Mouse (Mus musculus): Measurements from ENCODE around the gene Mcu. TPM values are rescaled to one million over a fixed set of nuclear protein-coding genes. Genes with fewer than 3 reads are reported as not detected.

The Mcu gene
- polyA plus RNA-seq, 1 experiment from 2014 or later: 24.7 TPM

- Histone ChIP-seq H3K36me3 (ENCODE audit: control insufficient read depth, insufficient read depth, low read length) (no peaks in the 10 kb centered on the region), H3K27ac (ENCODE audit: low read depth, low read length) (no peak overlapping the region), H3K4me3 (ENCODE audit: low read depth, low read length) (no peak overlapping the region), H3K9me3 (ENCODE audit: control insufficient read depth, low read length) (no peaks in the 10 kb centered on the region), H3K27me3 (ENCODE audit: control insufficient read depth, insufficient read depth, low read length) (no peaks in the 10 kb centered on the region), H3K4me2 (replicated peaks; ENCODE audit: low read depth, low read length) (no peak overlapping the region), H3K9ac (ENCODE audit: low read depth, low read length) (no peak overlapping the region), H3K4me1 (replicated peaks; ENCODE audit: control insufficient read depth, insufficient read depth, low read length) (no peaks in the 10 kb centered on the region)
- DNase-seq (ENCODE audit: low spot score) (no peak), ATAC-seq (ENCODE audit: low FRiP score) (no peak)
- 92% methylated on average over 8 of the region's 8 CpGs for WGBS
Observed at GRCm38 (mm10) chr10:59494917-59495316, 121.6 kb downstream of the Mcu start.

GRCm38 (mm10) chr10:59494044-59494443 is 122.4 kb downstream of the Mcu start:
- DNase-seq (ENCODE audit: low spot score) (no peak), ATAC-seq (ENCODE audit: low FRiP score) (no peak)

GRCm38 (mm10) chr10:59490920-59491319 is 125.6 kb downstream of the Mcu start:
- H3K4me2 ChIP-seq (replicated peaks; ENCODE audit: low read depth, low read length): no peak overlapping the region
- no peak overlapping the region for H3K4me3 ChIP-seq (ENCODE audit: low read depth, low read length)
- ATAC-seq (ENCODE audit: low FRiP score) (no peak), DNase-seq (ENCODE audit: low spot score) (no peak)
- H3K27me3 ChIP-seq (ENCODE audit: control insufficient read depth, insufficient read depth, low read length): no peaks in the 10 kb centered on the region
- H3K36me3 ChIP-seq (ENCODE audit: control insufficient read depth, insufficient read depth, low read length): no peaks in the 10 kb centered on the region
- 85% methylated on average over 8 of the region's 8 CpGs for WGBS
- no peaks in the 10 kb centered on the region for H3K4me1 ChIP-seq (replicated peaks; ENCODE audit: control insufficient read depth, insufficient read depth, low read length)
- H3K9ac ChIP-seq (ENCODE audit: low read depth, low read length): no peak overlapping the region
- no peak overlapping the region for H3K27ac ChIP-seq (ENCODE audit: low read depth, low read length)
- H3K9me3 ChIP-seq (ENCODE audit: control insufficient read depth, low read length): no peaks in the 10 kb centered on the region

More at GRCm38 (mm10) chr10:59494044-59494443, 122.4 kb downstream of the Mcu start:
- WGBS: 79% methylated on average over 2 of the region's 2 CpGs
- Histone ChIP-seq H3K27me3 (ENCODE audit: control insufficient read depth, insufficient read depth, low read length) (no peaks in the 10 kb centered on the region), H3K36me3 (ENCODE audit: control insufficient read depth, insufficient read depth, low read length) (no peaks in the 10 kb centered on the region), H3K4me2 (replicated peaks; ENCODE audit: low read depth, low read length) (no peak overlapping the region), H3K27ac (ENCODE audit: low read depth, low read length) (no peak overlapping the region), H3K4me1 (replicated peaks; ENCODE audit: control insufficient read depth, insufficient read depth, low read length) (no peaks in the 10 kb centered on the region), H3K9ac (ENCODE audit: low read depth, low read length) (no peak overlapping the region), H3K4me3 (ENCODE audit: low read depth, low read length) (no peak overlapping the region), H3K9me3 (ENCODE audit: control insufficient read depth, low read length) (no peaks in the 10 kb centered on the region)

GRCm38 (mm10) chr10:59489411-59489810 is 127.1 kb downstream of the Mcu start:
- Histone ChIP-seq H3K9me3 (ENCODE audit: control insufficient read depth, low read length) (no peaks in the 10 kb centered on the region), H3K9ac (ENCODE audit: low read depth, low read length) (no peak overlapping the region), H3K36me3 (ENCODE audit: control insufficient read depth, insufficient read depth, low read length) (no peaks in the 10 kb centered on the region), H3K4me2 (replicated peaks; ENCODE audit: low read depth, low read length) (no peak overlapping the region), H3K4me3 (ENCODE audit: low read depth, low read length) (no peak overlapping the region), H3K27me3 (ENCODE audit: control insufficient read depth, insufficient read depth, low read length) (no peaks in the 10 kb centered on the region), H3K4me1 (replicated peaks; ENCODE audit: control insufficient read depth, insufficient read depth, low read length) (no peaks in the 10 kb centered on the region), H3K27ac (ENCODE audit: low read depth, low read length) (no peak overlapping the region)
- DNase-seq (ENCODE audit: low spot score): no peak
- ATAC-seq (ENCODE audit: low FRiP score): no peak
- 96% methylated on average over 1 of the region's 1 CpGs for WGBS

- no peak overlapping the region for H3K27ac ChIP-seq (ENCODE audit: low read depth, low read length)
- no peaks in the 10 kb centered on the region for H3K9me3 ChIP-seq (ENCODE audit: control insufficient read depth, low read length)
- no peak for ATAC-seq (ENCODE audit: low FRiP score)
- no peaks in the 10 kb centered on the region for H3K4me1 ChIP-seq (replicated peaks; ENCODE audit: control insufficient read depth, insufficient read depth, low read length)
- H3K9ac ChIP-seq (ENCODE audit: low read depth, low read length): no peak overlapping the region
- H3K27me3 ChIP-seq (ENCODE audit: control insufficient read depth, insufficient read depth, low read length): no peaks in the 10 kb centered on the region
- DNase-seq (ENCODE audit: low spot score): no peak
- H3K4me2 ChIP-seq (replicated peaks; ENCODE audit: low read depth, low read length): no peak overlapping the region
- H3K36me3 ChIP-seq (ENCODE audit: control insufficient read depth, insufficient read depth, low read length): no peaks in the 10 kb centered on the region
- 87% methylated on average over 2 of the region's 2 CpGs for WGBS
- no peak overlapping the region for H3K4me3 ChIP-seq (ENCODE audit: low read depth, low read length)
Observed at GRCm38 (mm10) chr10:59487351-59487750, 129.1 kb downstream of the Mcu start.

GRCm38 (mm10) chr10:59484318-59484717 is 132.2 kb downstream of the Mcu start:
- no peaks in the 10 kb centered on the region for H3K4me1 ChIP-seq (replicated peaks; ENCODE audit: control insufficient read depth, insufficient read depth, low read length)
- H3K27ac ChIP-seq (ENCODE audit: low read depth, low read length): no peak overlapping the region
- H3K4me2 ChIP-seq (replicated peaks; ENCODE audit: low read depth, low read length): no peak overlapping the region
- no peak overlapping the region for H3K9ac ChIP-seq (ENCODE audit: low read depth, low read length)
- WGBS: 86% methylated on average over 6 of the region's 6 CpGs
- no peaks in the 10 kb centered on the region for H3K36me3 ChIP-seq (ENCODE audit: control insufficient read depth, insufficient read depth, low read length)
- H3K27me3 ChIP-seq (ENCODE audit: control insufficient read depth, insufficient read depth, low read length): no peaks in the 10 kb centered on the region
- H3K9me3 ChIP-seq (ENCODE audit: control insufficient read depth, low read length): no peaks in the 10 kb centered on the region
- H3K4me3 ChIP-seq (ENCODE audit: low read depth, low read length): no peak overlapping the region
- DNase-seq (ENCODE audit: low spot score): no peak
- no peak for ATAC-seq (ENCODE audit: low FRiP score)

- ATAC-seq (ENCODE audit: low FRiP score) (no peak), DNase-seq (ENCODE audit: low spot score) (no peak)
- Histone ChIP-seq H3K9ac (ENCODE audit: low read depth, low read length) (no peak overlapping the region), H3K27ac (ENCODE audit: low read depth, low read length) (no peak overlapping the region), H3K36me3 (ENCODE audit: control insufficient read depth, insufficient read depth, low read length) (no peaks in the 10 kb centered on the region), H3K4me1 (replicated peaks; ENCODE audit: control insufficient read depth, insufficient read depth, low read length) (no peaks in the 10 kb centered on the region), H3K4me2 (replicated peaks; ENCODE audit: low read depth, low read length) (no peak overlapping the region), H3K9me3 (ENCODE audit: control insufficient read depth, low read length) (no peaks in the 10 kb centered on the region), H3K27me3 (ENCODE audit: control insufficient read depth, insufficient read depth, low read length) (no peaks in the 10 kb centered on the region), H3K4me3 (ENCODE audit: low read depth, low read length) (no peak overlapping the region)
- 91% methylated on average over 5 of the region's 5 CpGs for WGBS
Observed at GRCm38 (mm10) chr10:59481381-59481780, 135.1 kb downstream of the Mcu start.

GRCm38 (mm10) chr10:59470451-59470850 is 146.0 kb downstream of the Mcu start:
- no peak overlapping the region for H3K9ac ChIP-seq (ENCODE audit: low read depth, low read length)
- no peaks in the 10 kb centered on the region for H3K9me3 ChIP-seq (ENCODE audit: control insufficient read depth, low read length)
- no peak overlapping the region for H3K4me2 ChIP-seq (replicated peaks; ENCODE audit: low read depth, low read length)
- no peak for DNase-seq (ENCODE audit: low spot score)
- no peaks in the 10 kb centered on the region for H3K36me3 ChIP-seq (ENCODE audit: control insufficient read depth, insufficient read depth, low read length)
- no peak overlapping the region for H3K27ac ChIP-seq (ENCODE audit: low read depth, low read length)
- WGBS: 76% methylated on average over 5 of the region's 5 CpGs
- no peak for ATAC-seq (ENCODE audit: low FRiP score)
- H3K4me3 ChIP-seq (ENCODE audit: low read depth, low read length): no peak overlapping the region
- no peaks in the 10 kb centered on the region for H3K27me3 ChIP-seq (ENCODE audit: control insufficient read depth, insufficient read depth, low read length)
- H3K4me1 ChIP-seq (replicated peaks; ENCODE audit: control insufficient read depth, insufficient read depth, low read length): no peaks in the 10 kb centered on the region

GRCm38 (mm10) chr10:59467297-59467696 is 149.2 kb downstream of the Mcu start:
- no peak overlapping the region for H3K4me3 ChIP-seq (ENCODE audit: low read depth, low read length)
- no peak overlapping the region for H3K4me2 ChIP-seq (replicated peaks; ENCODE audit: low read depth, low read length)
- ATAC-seq (ENCODE audit: low FRiP score) (no peak), DNase-seq (ENCODE audit: low spot score) (no peak)
- WGBS: 82% methylated on average over 12 of the region's 12 CpGs
- no peak overlapping the region for H3K9ac ChIP-seq (ENCODE audit: low read depth, low read length)
- H3K27ac ChIP-seq (ENCODE audit: low read depth, low read length): no peak overlapping the region
- no peaks in the 10 kb centered on the region for H3K36me3 ChIP-seq (ENCODE audit: control insufficient read depth, insufficient read depth, low read length)
- H3K4me1 ChIP-seq (replicated peaks; ENCODE audit: control insufficient read depth, insufficient read depth, low read length): no peaks in the 10 kb centered on the region
- H3K27me3 ChIP-seq (ENCODE audit: control insufficient read depth, insufficient read depth, low read length): no peaks in the 10 kb centered on the region
- H3K9me3 ChIP-seq (ENCODE audit: control insufficient read depth, low read length): no peaks in the 10 kb centered on the region
